Comparison of ENCODE assay signal across 12 mouse cellular contexts in genomic region chr14:18755410-18755809, GRCm38 (mm10).
"Had no signal": no experiment of that assay in that cellular context is flagged by ENCODE, and none has a peak within 500 bp of the region (broad histone marks: within the 10 kb centered on the region; RNA-seq: fewer than 3 reads in every experiment).

No protein-coding gene starts in this region.

- H3K27me3 ChIP-seq: limb, embryonic 13.5 days; midbrain, embryonic 13.5 days; neural tube, embryonic 15.5 days had no signal

- DNase-seq: kidney, adult 2 months; kidney, postnatal 36 days; left cerebral cortex, postnatal 4 days; lung, adult 18-20 months; right cerebral cortex, postnatal 4 days had no signal

- H3K9me3 ChIP-seq: limb, embryonic 13.5 days; midbrain, embryonic 13.5 days; neural tube, embryonic 15.5 days had no signal

- ATAC-seq: midbrain, embryonic 13.5 days had no signal

- H3K36me3 ChIP-seq: limb, embryonic 13.5 days; midbrain, embryonic 13.5 days; neural tube, embryonic 15.5 days had no signal

- H3K4me3 ChIP-seq: layer of hippocampus, adult 2 months; limb, embryonic 13.5 days; midbrain, embryonic 13.5 days; myocyte; neural tube, embryonic 15.5 days had no signal

- H3K9ac ChIP-seq: limb, embryonic 13.5 days; liver, embryonic 14.5 days; midbrain, embryonic 13.5 days; neural tube, embryonic 15.5 days had no signal

- H3K27ac ChIP-seq: kidney, postnatal 0 days; layer of hippocampus, adult 2 months; limb, embryonic 13.5 days; liver, embryonic 14.5 days; midbrain, embryonic 13.5 days; neural tube, embryonic 15.5 days had no signal

- H3K4me2 ChIP-seq: limb, embryonic 13.5 days; midbrain, embryonic 13.5 days; neural tube, embryonic 15.5 days had no signal
